Mouse (Mus musculus): ENCODE measurements around the gene Myo15b.

- no peak for TF ChIP-seq CTCF (IDR thresholded peaks at IDR 0.05; ENCODE audit: control insufficient read depth, insufficient read depth, insufficient read length)
- no peak for TF ChIP-seq MYOG (IDR thresholded peaks at IDR 0.05; ENCODE audit: control insufficient read depth, extremely low read depth, insufficient read length)
- TF ChIP-seq FOSL1 (IDR thresholded peaks at IDR 0.05; ENCODE audit: insufficient read depth, low read length, poor library complexity, severe bottlenecking): no peak
- TF ChIP-seq MAX (IDR thresholded peaks at IDR 0.05): no peak
Measured at GRCm38 (mm10) chr11:115889159-115889558, 31.0 kb downstream of the Myo15b start.

Measured in C2C12 (cell line).